Comparison of ENCODE assay signal across 30 mouse cellular contexts in the genomic region with DNA sequence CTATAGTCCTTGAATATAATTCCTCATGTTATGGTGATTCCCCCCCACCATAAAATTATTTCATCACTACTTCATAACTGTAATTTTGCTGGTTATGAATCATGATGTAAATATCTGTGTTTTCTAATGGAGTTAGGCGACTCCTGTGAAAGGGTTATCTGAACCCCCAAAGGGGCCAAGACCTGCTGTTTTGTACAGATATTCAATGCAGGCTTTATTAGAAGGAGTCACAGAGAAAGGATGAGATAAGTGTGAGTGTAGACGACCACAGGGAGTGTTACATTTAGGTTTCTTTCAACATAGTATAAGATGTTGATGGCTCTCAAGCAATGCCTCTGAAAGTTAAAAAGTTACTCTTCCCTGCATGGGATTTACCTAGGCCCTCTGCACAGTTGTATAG. TPM values are rescaled to one million over a fixed set of nuclear protein-coding genes. Genes with fewer than 3 reads are reported as not detected.
DNase-seq lines count a peak whose midpoint lies in the region; ATAC-seq and TF ChIP-seq lines count a peak whose summit lies in the region.
"Had no signal": no experiment of that assay in that cellular context is flagged by ENCODE, and none has a peak within 500 bp of the region (broad histone marks: within the 10 kb centered on the region; RNA-seq: fewer than 3 reads in every experiment).

No protein-coding gene starts in this region.

- no peaks in the 10 kb centered on the region for H3K79me2 ChIP-seq in MEL (ENCODE audit: control insufficient read depth, insufficient read depth, low read length, poor library complexity)

- H3K27ac ChIP-seq in MEL (ENCODE audit: control insufficient read depth, low read depth, low read length): peak overlapping the region; percentile 87
- peak overlapping the region; percentile 95 for H3K27ac ChIP-seq in liver, embryonic 11.5 days (ENCODE audit: low read depth, low read length)
- H3K27ac ChIP-seq in liver, postnatal 0 days (ENCODE audit: low read depth): no peak overlapping the region
- no peak overlapping the region for H3K27ac ChIP-seq in intestine, embryonic 15.5 days
- H3K27ac ChIP-seq: embryonic facial prominence, embryonic 13.5 days; gastrocnemius, adult 2 months; heart, embryonic 13.5 days; hindbrain, embryonic 14.5 days; layer of hippocampus, adult 2 months; limb, embryonic 13.5 days; neural tube, embryonic 12.5 days had no signal

- peak; percentile 95 to 96 for TF ChIP-seq EP300 in MEL (IDR thresholded peaks at IDR 0.05; ENCODE audit: low read depth in 1 of 2, low read length in 2 of 2)
- peak; percentile 89 for TF ChIP-seq EP300 in liver, postnatal 0 days (IDR thresholded peaks at IDR 0.05; ENCODE audit: low read depth)

- H3K4me3 ChIP-seq in MEL (ENCODE audit: control insufficient read depth in 1 of 2, insufficient read depth in 1 of 2, low read depth in 2 of 2, low read length in 2 of 2): no peak overlapping the region
- H3K4me3 ChIP-seq in liver, embryonic 11.5 days (ENCODE audit: low read depth, low read length): 0 out of 2 replicates have a peak overlapping the region, but pooled peaks have one; percentile 20
- H3K4me3 ChIP-seq in liver, postnatal 0 days (ENCODE audit: low read depth, low read length): no peak overlapping the region
- no peak overlapping the region for H3K4me3 ChIP-seq in intestine, embryonic 15.5 days (replicated peaks)
- H3K4me3 ChIP-seq: embryonic facial prominence, embryonic 13.5 days; gastrocnemius, adult 2 months; heart, embryonic 13.5 days; layer of hippocampus, adult 2 months; limb, embryonic 13.5 days; megakaryocyte, embryonic 14.5 days; neural tube, embryonic 12.5 days had no signal

- H3K36me3 ChIP-seq in MEL (ENCODE audit: control insufficient read depth in 1 of 2, insufficient read depth in 2 of 2, low read length in 2 of 2): peaks cover 0 to 20% of the 10 kb centered on the region in 2 experiments; a peak in 2 of 4 replicates
- no peaks in the 10 kb centered on the region for H3K36me3 ChIP-seq in liver, embryonic 11.5 days (ENCODE audit: control insufficient read depth, insufficient read depth, low read length)
- H3K36me3 ChIP-seq in liver, postnatal 0 days (replicated peaks; ENCODE audit: insufficient read depth, low read length): no peaks in the 10 kb centered on the region
- H3K36me3 ChIP-seq in intestine, embryonic 15.5 days: no peaks in the 10 kb centered on the region
- H3K36me3 ChIP-seq: embryonic facial prominence, embryonic 13.5 days; heart, embryonic 13.5 days; limb, embryonic 13.5 days; neural tube, embryonic 12.5 days had no signal

- peak overlapping the region; percentile 57 for H3K4me2 ChIP-seq in liver, embryonic 11.5 days
- H3K4me2 ChIP-seq in liver, postnatal 0 days (ENCODE audit: low read depth, low read length): peak overlapping the region; percentile 10; the same call in 1 of the 2 replicates
- H3K4me2 ChIP-seq in intestine, embryonic 15.5 days (replicated peaks): no peak overlapping the region
- H3K4me2 ChIP-seq: embryonic facial prominence, embryonic 13.5 days; heart, embryonic 13.5 days; hindbrain, embryonic 14.5 days; limb, embryonic 13.5 days; lung, embryonic 14.5 days; neural tube, embryonic 12.5 days had no signal

- H3K9ac ChIP-seq in MEL (ENCODE audit: control insufficient read depth, low read depth, low read length, poor library complexity, severe bottlenecking): no peak overlapping the region; the same call in 1 of the 2 replicates
- peak overlapping the region; percentile 44; the same call in 1 of the 2 replicates for H3K9ac ChIP-seq in liver, embryonic 11.5 days (ENCODE audit: low read depth, low read length)
- H3K9ac ChIP-seq in liver, postnatal 0 days (replicated peaks): no peak overlapping the region
- no peak overlapping the region for H3K9ac ChIP-seq in intestine, embryonic 15.5 days
- H3K9ac ChIP-seq: embryonic facial prominence, embryonic 13.5 days; heart, embryonic 13.5 days; hindbrain, embryonic 14.5 days; limb, embryonic 13.5 days; lung, embryonic 14.5 days; neural tube, embryonic 12.5 days had no signal

- H3K27me3 ChIP-seq in MEL (ENCODE audit: control insufficient read depth in 1 of 2, insufficient read depth in 2 of 2, low read length in 2 of 2): no peaks in the 10 kb centered on the region
- H3K27me3 ChIP-seq in liver, embryonic 11.5 days (replicated peaks; ENCODE audit: control insufficient read depth, insufficient read depth, low read length): no peaks in the 10 kb centered on the region
- H3K27me3 ChIP-seq in liver, postnatal 0 days (ENCODE audit: insufficient read depth, low read length): no peaks in the 10 kb centered on the region
- H3K27me3 ChIP-seq in intestine, embryonic 15.5 days (replicated peaks): no peaks in the 10 kb centered on the region
- H3K27me3 ChIP-seq: embryonic facial prominence, embryonic 13.5 days; heart, embryonic 13.5 days; limb, embryonic 13.5 days; megakaryocyte, embryonic 14.5 days; neural tube, embryonic 12.5 days had no signal

- peak; percentile 84 for DNase-seq in MEL (ENCODE audit: low read depth, low spot score)
- DNase-seq in c-Kit-positive CD71-positive TER-119-negative erythroid progenitor cells, embryonic 14.5 days (ENCODE audit: low read depth): peak; percentile 79
- DNase-seq in liver, embryonic 11.5 days (ENCODE audit: low spot score): no peak
- no peak for DNase-seq in liver, postnatal 0 days
- no peak for DNase-seq in B cell, adult 2 months
- DNase-seq in right cerebral cortex, postnatal 14 days: no peak
- DNase-seq: adrenal gland, adult 8-10 months; cerebellum, adult 11 months; cerebellum, postnatal 10 days; embryo, embryonic 11 days; gastrocnemius, adult 2 months; heart, postnatal 36 days; kidney, adult 8-10 months; kidney, postnatal 25 days; layer of hippocampus, postnatal 36 days; lung, embryonic 14.5 days; midbrain, embryonic 14.5 days; right cerebral cortex, postnatal 25 days; spleen, adult 18-20 months had no signal

- TF ChIP-seq POLR2A in MEL (IDR thresholded peaks at IDR 0.05; ENCODE audit: control insufficient read depth in 1 of 2, insufficient read depth in 1 of 2, low read depth in 1 of 2, low read length in 2 of 2, poor library complexity in 1 of 2): no peak

- peak; percentile 88 for ATAC-seq in liver, embryonic 11.5 days (replicated peaks; ENCODE audit: low FRiP score)
- ATAC-seq in liver, postnatal 0 days: peak; percentile 73
- ATAC-seq in intestine, embryonic 15.5 days: no peak
- ATAC-seq: activated CD4-positive, CD25-positive, alpha-beta regulatory T cell, adult 4 months; forebrain, embryonic 14.5 days; inflammation-experienced regulatory T-cells, adult 6 months had no signal

- 36% methylated on average over 2 of the region's 2 CpGs for WGBS in liver, embryonic 11.5 days
- 58% methylated on average over 2 of the region's 2 CpGs for WGBS in liver, postnatal 0 days (ENCODE audit: insufficient replicate concordance)
- WGBS in intestine, embryonic 15.5 days: 78% methylated on average over 2 of the region's 2 CpGs

- no peaks in the 10 kb centered on the region for H3K9me3 ChIP-seq in MEL (replicated peaks; ENCODE audit: insufficient read depth, low read length)
- H3K9me3 ChIP-seq in liver, embryonic 11.5 days (ENCODE audit: control insufficient read depth, low read length): no peaks in the 10 kb centered on the region
- no peaks in the 10 kb centered on the region; the same call in 1 of the 2 replicates for H3K9me3 ChIP-seq in liver, postnatal 0 days (ENCODE audit: low read length)
- H3K9me3 ChIP-seq in intestine, embryonic 15.5 days: no peaks in the 10 kb centered on the region
- H3K9me3 ChIP-seq: embryonic facial prominence, embryonic 13.5 days; heart, embryonic 13.5 days; limb, embryonic 13.5 days; neural tube, embryonic 12.5 days had no signal

- peaks cover 14 to 22% of the 10 kb centered on the region in 2 experiments for H3K4me1 ChIP-seq in MEL (ENCODE audit: control insufficient read depth in 1 of 2, insufficient read depth in 2 of 2, low read length in 2 of 2)
- peaks cover 16% of the 10 kb centered on the region; the same call in 1 of the 2 replicates for H3K4me1 ChIP-seq in liver, embryonic 11.5 days (replicated peaks; ENCODE audit: control insufficient read depth, insufficient read depth, low read length)
- H3K4me1 ChIP-seq in liver, postnatal 0 days (ENCODE audit: insufficient read depth): peaks cover 20% of the 10 kb centered on the region; the same call in 1 of the 2 replicates
- H3K4me1 ChIP-seq in intestine, embryonic 15.5 days (replicated peaks): no peaks in the 10 kb centered on the region
- H3K4me1 ChIP-seq: embryonic facial prominence, embryonic 13.5 days; limb, embryonic 13.5 days; megakaryocyte, embryonic 14.5 days; neural tube, embryonic 12.5 days had no signal

- TF ChIP-seq CTCF in MEL (IDR thresholded peaks at IDR 0.05 in 2 of 3, conservative IDR thresholded peaks at IDR 0.05 in 1 of 3; ENCODE audit: control insufficient read depth in 1 of 3, insufficient read depth in 1 of 3, low read depth in 2 of 3, low read length in 3 of 3, poor library complexity in 1 of 3, severe bottlenecking in 1 of 3): no peak
- no peak for TF ChIP-seq CTCF in liver, postnatal 0 days (IDR thresholded peaks at IDR 0.05; ENCODE audit: low read depth)

- no peak for TF ChIP-seq RAD21 in MEL (IDR thresholded peaks at IDR 0.05; ENCODE audit: low read depth, low read length)

TF ChIP-seq in MEL, 35 proteins besides CTCF, POLR2A, EP300 and RAD21 (continues in another document):
- TF ChIP-seq MAX (IDR thresholded peaks at IDR 0.05; ENCODE audit: low read length): no peak
- peak; percentile 90 for TF ChIP-seq TAL1 (IDR thresholded peaks at IDR 0.05; ENCODE audit: low read length)
- TF ChIP-seq POLR2AphosphoS5 (IDR thresholded peaks at IDR 0.05; ENCODE audit: borderline replicate concordance, low read depth, low read length): no peak
- no peak for TF ChIP-seq BHLHE40 (IDR thresholded peaks at IDR 0.05; ENCODE audit: borderline replicate concordance, low read depth, low read length)
- TF ChIP-seq RCOR1 (IDR thresholded peaks at IDR 0.05; ENCODE audit: low read depth, low read length): peak; percentile 73
- no peak for TF ChIP-seq NELFE (IDR thresholded peaks at IDR 0.05; ENCODE audit: low read depth, low read length)

RNA-seq across cellular contexts. Expression of a gene that starts 20.8 kb away (rescaled TPM):
- total RNA-seq in MEL (2012; rRNA removed): 3.4 and 3.6 TPM in 2 replicates
- 1 to 10 TPM in 1 of 2 experiments, not detected in 1; 9.3 TPM for polyA plus RNA-seq in MEL (2012; ENCODE audit: insufficient read depth in 1 of 2, insufficient read length in 2 of 2, low read depth in 1 of 2, low replicate concordance in 2 of 2, missing spikeins in 1 of 2)
- 6.4 and 7.9 TPM in 2 replicates for polyA plus RNA-seq in liver, embryonic 11.5 days (2014; fragmentation: Nextera tagmentation; extraction: Ambion mirVana)
- 4.5 and 4.8 TPM in 2 replicates for polyA plus RNA-seq in liver, postnatal 0 days (2015; fragmentation: Nextera tagmentation; extraction: Ambion mirVana)
- 7.9 and 8.6 TPM in 2 replicates for polyA plus RNA-seq in intestine, embryonic 15.5 days (2015; fragmentation: Nextera tagmentation; extraction: Ambion mirVana)

RNA-seq across cellular contexts. Expression of a gene that starts 40.6 kb away (rescaled TPM):
- 20.1 and 22.5 TPM in 2 replicates for total RNA-seq in MEL (2012; rRNA removed)
- 10 to 100 TPM in 1 of 2 experiments, not detected in 1; 39.2 TPM for polyA plus RNA-seq in MEL (2012; ENCODE audit: insufficient read depth in 1 of 2, insufficient read length in 2 of 2, low read depth in 1 of 2, low replicate concordance in 2 of 2, missing spikeins in 1 of 2)
- 160 and 164 TPM in 2 replicates for polyA plus RNA-seq in liver, embryonic 11.5 days (2014; fragmentation: Nextera tagmentation; extraction: Ambion mirVana)
- polyA plus RNA-seq in liver, postnatal 0 days (2015; fragmentation: Nextera tagmentation; extraction: Ambion mirVana): 1,130 and 1,294 TPM in 2 replicates
- polyA plus RNA-seq in intestine, embryonic 15.5 days (2015; fragmentation: Nextera tagmentation; extraction: Ambion mirVana): 195 and 213 TPM in 2 replicates

Comparison
In these comparisons a context has a peak if more than half of its experiments do, and no peak if none do; other contexts are left out.
1. H3K27ac ChIP-seq: peak in MEL (single experiment) and liver, embryonic 11.5 days (single experiment); none in liver, postnatal 0 days (single experiment) and intestine, embryonic 15.5 days (single experiment).
2. DNase-seq: peak in MEL (single experiment) and c-Kit-positive CD71-positive TER-119-negative erythroid progenitor cells, embryonic 14.5 days (single experiment); none in liver, embryonic 11.5 days (single experiment), liver, postnatal 0 days (single experiment), B cell, adult 2 months (0 of 2) and right cerebral cortex, postnatal 14 days (single experiment).